Comparison of ENCODE assay signal across 8 mouse cellular contexts in the genomic region with DNA sequence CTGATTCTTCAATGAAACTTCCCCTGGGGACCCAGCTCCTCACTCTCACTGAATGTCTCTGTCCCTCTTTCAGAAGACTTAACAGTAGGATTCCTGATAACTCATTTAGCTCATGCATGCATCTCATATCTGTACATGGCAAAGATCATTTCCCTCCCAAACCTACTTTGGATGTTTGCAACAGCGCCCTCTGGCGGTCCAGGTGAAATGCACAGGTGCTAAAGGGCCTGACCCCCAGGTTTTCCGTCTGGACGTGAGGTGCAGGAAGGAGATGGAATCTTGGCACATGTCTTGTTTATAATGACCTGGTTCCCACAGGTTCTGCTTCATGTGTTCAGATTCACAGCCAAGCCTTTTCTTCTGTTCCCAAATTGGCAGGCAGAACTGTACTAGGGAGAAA. TPM values are rescaled to one million over a fixed set of nuclear protein-coding genes. Genes with fewer than 3 reads are reported as not detected.
DNase-seq lines count a peak whose midpoint lies in the region; ATAC-seq and TF ChIP-seq lines count a peak whose summit lies in the region.

No protein-coding gene starts in this region.

- no peak for ATAC-seq in heart, postnatal 0 days (ENCODE audit: insufficient read depth, low read depth)

- no peak overlapping the region for H3K9ac ChIP-seq in heart, adult 2 months (ENCODE audit: low read depth, low read length)
- H3K9ac ChIP-seq in heart, postnatal 0 days (replicated peaks; ENCODE audit: low read depth, low read length) = no peak overlapping the region

- H3K27me3 ChIP-seq in heart, adult 2 months (ENCODE audit: control insufficient read depth, insufficient read depth, low read length) = peaks cover 7% of the 10 kb centered on the region
- H3K27me3 ChIP-seq in heart, postnatal 0 days (ENCODE audit: control insufficient read depth, insufficient read depth, low read length) = peaks cover 35% of the 10 kb centered on the region

- TF ChIP-seq POLR2A in heart, adult 2 months (IDR thresholded peaks at IDR 0.05; ENCODE audit: insufficient read depth, low read depth, low read length) = no peak

- peak; percentile 99 for TF ChIP-seq CTCF in heart, adult 2 months (IDR thresholded peaks at IDR 0.05)
- peak; percentile 73 for TF ChIP-seq CTCF in heart, postnatal 0 days (IDR thresholded peaks at IDR 0.05; ENCODE audit: low read depth)

- TF ChIP-seq EP300 in heart, adult 2 months (IDR thresholded peaks at IDR 0.05; ENCODE audit: insufficient read depth, low read depth, low read length) = no peak
- no peak for TF ChIP-seq EP300 in heart, postnatal 0 days (IDR thresholded peaks at IDR 0.05; ENCODE audit: low read depth)

- H3K9me3 ChIP-seq in heart, postnatal 0 days (replicated peaks; ENCODE audit: control insufficient read depth, low read length) = no peaks in the 10 kb centered on the region

- H3K79me2 ChIP-seq in heart, adult 2 months (replicated peaks; ENCODE audit: control insufficient read depth, insufficient read depth, low read length) = no peaks in the 10 kb centered on the region

- DNase-seq in heart, adult 2 months = peak; percentile 54 to 78
- DNase-seq in heart, postnatal 25 days (ENCODE audit: low spot score) = no peak
- DNase-seq in ES-CJ7 (ENCODE audit: low read depth, low spot score) = peak; percentile 85
- peak; percentile 81 for DNase-seq in cerebellum, adult 11-12 months
- DNase-seq in heart, postnatal 0 days (ENCODE audit: low spot score) = no peak
- peak; percentile 81 for DNase-seq in liver
- DNase-seq in retina, adult 2 months (ENCODE audit: low read depth, low spot score) = peak; percentile 56
- DNase-seq in thymus, postnatal 25 days = peak; percentile 87

- no peak overlapping the region for H3K4me2 ChIP-seq in heart, postnatal 0 days (ENCODE audit: low read depth, low read length)

- H3K36me3 ChIP-seq in heart, adult 2 months (ENCODE audit: control insufficient read depth, insufficient read depth, low read length) = no peaks in the 10 kb centered on the region
- no peaks in the 10 kb centered on the region for H3K36me3 ChIP-seq in heart, postnatal 0 days (replicated peaks; ENCODE audit: control insufficient read depth, insufficient read depth, low read length)

- H3K4me1 ChIP-seq in heart, adult 2 months (ENCODE audit: control insufficient read depth, insufficient read depth, low read length) = 0 out of 2 replicates have a peak, but pooled peaks cover 1% of the 10 kb centered on the region
- H3K4me1 ChIP-seq in heart, postnatal 0 days (ENCODE audit: control insufficient read depth, insufficient read depth) = peaks cover 10% of the 10 kb centered on the region; the same call in 1 of the 2 replicates

- no peak overlapping the region for H3K27ac ChIP-seq in heart, adult 2 months
- H3K27ac ChIP-seq in heart, postnatal 0 days (ENCODE audit: low read depth) = no peak overlapping the region

- no peak overlapping the region for H3K4me3 ChIP-seq in heart, adult 2 months
- H3K4me3 ChIP-seq in heart, postnatal 0 days (ENCODE audit: low read depth, low read length) = no peak overlapping the region

- WGBS in heart, adult 2 months = 2% methylated on average over 4 of the region's 4 CpGs
- under 1% methylated on average over 4 of the region's 4 CpGs for WGBS in heart, postnatal 0 days

- intact Hi-C loops in heart, adult 2 months (cut with DNase I) = no loop called here
- intact Hi-C loops in heart, postnatal 25 days (cut with DNase I) = no loop called here

RNA-seq across cellular contexts. Expression of gene Bdh1, which starts 3.4 kb away (rescaled TPM):
- 100 to 1,000 TPM; 134 to 159 TPM for total RNA-seq in heart, adult 2 months (2021)
- 23.3 and 61.3 TPM in 2 replicates for polyA plus RNA-seq in heart, adult 2 months (2012; rRNA removed)
- 1 to 10 TPM; 7.0 to 7.6 TPM for total RNA-seq in heart, postnatal 25 days (2021)
- 9.5 and 13.6 TPM in 2 replicates for total RNA-seq in heart, postnatal 0 days (2014; rRNA removed; ENCODE audit: low replicate concordance)
- polyA plus RNA-seq in heart, postnatal 0 days (2015; fragmentation: Nextera tagmentation; extraction: Ambion mirVana) = 3.0 and 4.2 TPM in 2 replicates

Comparison
In these comparisons a context has a peak if more than half of its experiments do, and no peak if none do; other contexts are left out.
1. DNase-seq: peak in heart, adult 2 months (2 of 2), ES-CJ7 (single experiment), cerebellum, adult 11-12 months (single experiment), liver (single experiment), retina, adult 2 months (single experiment) and thymus, postnatal 25 days (single experiment); none in heart, postnatal 25 days (single experiment) and heart, postnatal 0 days (single experiment).